Mouse (Mus musculus): ENCODE results near the gene Fmn2. TPM values are rescaled to one million over a fixed set of nuclear protein-coding genes. Genes with fewer than 3 reads are reported as not detected.

Gene Fmn2
- polyA plus RNA-seq, 1 experiment, result not detected

GRCm38 (mm10) chr1:174759354-174759753, 257.7 kb downstream of the Fmn2 start:
- H3K4me3 ChIP-seq (ENCODE audit: insufficient read depth, low read depth, low read length), result no peak overlapping the region
- no peaks in the 10 kb centered on the region for H3K4me1 ChIP-seq (ENCODE audit: control insufficient read depth, insufficient read depth, insufficient read length, low read length)
- no peak overlapping the region for H3K27ac ChIP-seq (replicated peaks; ENCODE audit: low read depth, low read length)

- Histone ChIP-seq H3K27ac (replicated peaks; ENCODE audit: low read depth, low read length) (no peak overlapping the region), H3K4me1 (ENCODE audit: control insufficient read depth, insufficient read depth, insufficient read length, low read length) (no peaks in the 10 kb centered on the region), H3K4me3 (ENCODE audit: insufficient read depth, low read depth, low read length) (no peak overlapping the region)
These were observed 264.1 kb downstream of the Fmn2 start for GRCm38 (mm10) chr1:174765757-174766156.

DNA sequence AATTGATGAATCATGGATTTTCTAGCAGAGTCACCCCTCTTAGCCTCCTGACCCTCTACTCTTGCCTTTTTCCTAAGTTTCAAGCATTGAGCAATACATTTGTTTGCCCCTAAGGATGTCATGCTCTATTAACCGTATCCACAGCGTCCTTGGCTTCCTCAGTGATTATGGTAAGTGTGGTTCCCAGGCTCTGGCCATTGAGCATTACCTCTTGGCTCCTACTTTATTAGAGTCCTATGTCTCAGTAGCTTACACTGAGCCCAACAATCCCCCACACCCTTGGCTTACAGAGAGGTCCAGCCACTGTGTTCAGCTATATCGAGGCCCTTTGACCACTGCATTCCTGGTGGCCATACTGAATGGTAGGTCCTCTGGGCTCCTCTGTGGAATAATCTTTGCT, 265.2 kb downstream of the Fmn2 start:
- no peak overlapping the region for H3K27ac ChIP-seq (replicated peaks; ENCODE audit: low read depth, low read length)
- no peak overlapping the region for H3K4me3 ChIP-seq (ENCODE audit: insufficient read depth, low read depth, low read length)
- no peaks in the 10 kb centered on the region for H3K4me1 ChIP-seq (ENCODE audit: control insufficient read depth, insufficient read depth, insufficient read length, low read length)

- no peak overlapping the region for H3K27ac ChIP-seq (replicated peaks; ENCODE audit: low read depth, low read length)
- no peaks in the 10 kb centered on the region for H3K4me1 ChIP-seq (ENCODE audit: control insufficient read depth, insufficient read depth, insufficient read length, low read length)
- H3K4me3 ChIP-seq (ENCODE audit: insufficient read depth, low read depth, low read length), result no peak overlapping the region
These were observed 270.3 kb downstream of the Fmn2 start for GRCm38 (mm10) chr1:174771871-174772281.

- Histone ChIP-seq H3K27ac (replicated peaks; ENCODE audit: low read depth, low read length) (no peak overlapping the region), H3K4me3 (ENCODE audit: insufficient read depth, low read depth, low read length) (no peak overlapping the region), H3K4me1 (ENCODE audit: control insufficient read depth, insufficient read depth, insufficient read length, low read length) (no peaks in the 10 kb centered on the region)
These were observed 279.4 kb downstream of the Fmn2 start for GRCm38 (mm10) chr1:174781037-174781436.

DNA sequence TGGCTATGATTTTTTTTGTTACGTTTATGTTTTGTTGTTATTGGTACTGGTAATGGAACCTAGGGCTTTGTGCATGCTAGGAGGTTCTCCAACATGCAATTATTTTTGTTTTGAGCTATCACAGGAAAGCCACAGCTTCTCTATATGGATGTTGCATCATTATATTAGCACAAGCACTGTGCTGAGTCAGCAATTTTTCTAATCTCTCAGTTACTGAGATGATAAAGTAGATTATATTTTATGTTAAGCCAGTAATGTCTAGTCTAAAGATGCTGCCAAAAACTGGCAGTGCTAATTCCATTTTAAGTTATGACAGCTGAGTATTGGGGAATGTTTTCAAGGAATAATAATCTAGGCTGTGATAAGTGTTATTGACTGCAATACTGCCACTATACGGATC, 287.0 kb downstream of the Fmn2 start:
- no peaks in the 10 kb centered on the region for H3K4me1 ChIP-seq (ENCODE audit: control insufficient read depth, insufficient read depth, insufficient read length, low read length)

GRCm38 (mm10) chr1:174811846-174812245, 310.2 kb downstream of the Fmn2 start:
- Histone ChIP-seq H3K4me3 (ENCODE audit: insufficient read depth, low read depth, low read length) (no peak overlapping the region), H3K27ac (replicated peaks; ENCODE audit: low read depth, low read length) (no peak overlapping the region), H3K4me1 (ENCODE audit: control insufficient read depth, insufficient read depth, insufficient read length, low read length) (no peaks in the 10 kb centered on the region)

More for the DNA sequence above, 287.0 kb downstream of the Fmn2 start:
- no peak overlapping the region for H3K4me3 ChIP-seq (ENCODE audit: insufficient read depth, low read depth, low read length)
- H3K27ac ChIP-seq (replicated peaks; ENCODE audit: low read depth, low read length), result no peak overlapping the region

- Histone ChIP-seq H3K4me1 (ENCODE audit: control insufficient read depth, insufficient read depth, insufficient read length, low read length) (no peaks in the 10 kb centered on the region), H3K4me3 (ENCODE audit: insufficient read depth, low read depth, low read length) (no peak overlapping the region), H3K27ac (replicated peaks; ENCODE audit: low read depth, low read length) (no peak overlapping the region)
These were observed 324.9 kb downstream of the Fmn2 start for GRCm38 (mm10) chr1:174826562-174826961.

DNA sequence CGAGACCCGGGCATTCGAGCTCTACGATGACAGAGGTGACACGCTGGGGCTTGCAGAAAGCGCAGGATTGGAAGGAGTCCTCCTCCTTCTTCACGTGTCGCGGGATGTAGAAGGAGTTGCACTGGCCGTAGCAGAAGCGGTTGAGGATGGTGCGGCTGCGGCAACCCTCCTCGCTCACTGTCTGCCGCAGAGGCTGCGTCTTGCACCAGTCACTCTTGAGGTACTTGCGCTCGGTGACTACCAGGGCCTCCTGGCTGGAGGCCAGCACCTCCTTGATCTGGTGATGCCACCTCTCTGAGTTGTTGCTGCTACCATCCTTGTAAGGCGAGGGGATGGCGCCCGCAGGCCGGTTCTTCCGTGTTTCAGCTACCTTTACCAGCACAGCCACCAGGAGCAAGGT, 335.2 kb downstream of the Fmn2 start:
- H3K4me1 ChIP-seq (ENCODE audit: control insufficient read depth, insufficient read depth, insufficient read length, low read length), result no peaks in the 10 kb centered on the region
- H3K4me3 ChIP-seq (ENCODE audit: insufficient read depth, low read depth, low read length), result no peak overlapping the region

DNA sequence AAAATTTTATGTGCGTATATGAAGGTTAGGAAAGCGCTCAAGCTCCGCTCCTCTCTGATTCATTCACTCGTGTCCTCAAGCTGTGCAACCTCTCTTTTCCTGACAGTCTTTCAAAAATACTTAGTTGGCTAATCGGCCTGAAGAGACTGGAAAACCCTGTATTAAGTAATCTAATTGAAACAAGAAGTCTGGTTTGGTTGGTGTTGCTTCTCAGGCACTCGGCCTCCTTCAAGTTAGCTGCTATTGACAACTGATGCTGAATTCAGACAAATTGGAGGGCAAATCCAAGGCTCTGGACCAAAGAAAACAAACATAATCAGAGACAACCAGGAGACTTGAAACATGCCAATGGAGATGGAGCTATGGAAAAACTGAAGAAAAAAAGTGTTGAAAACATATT, 343.2 kb downstream of the Fmn2 start:
- H3K27ac ChIP-seq (replicated peaks; ENCODE audit: low read depth, low read length), result no peak overlapping the region
- H3K4me1 ChIP-seq (ENCODE audit: control insufficient read depth, insufficient read depth, insufficient read length, low read length), result no peaks in the 10 kb centered on the region
- H3K4me3 ChIP-seq (ENCODE audit: insufficient read depth, low read depth, low read length), result no peak overlapping the region

More for the DNA sequence above, 335.2 kb downstream of the Fmn2 start:
- no peak overlapping the region for H3K27ac ChIP-seq (replicated peaks; ENCODE audit: low read depth, low read length)

- Histone ChIP-seq H3K4me1 (ENCODE audit: control insufficient read depth, insufficient read depth, insufficient read length, low read length) (no peaks in the 10 kb centered on the region), H3K4me3 (ENCODE audit: insufficient read depth, low read depth, low read length) (no peak overlapping the region), H3K27ac (replicated peaks; ENCODE audit: low read depth, low read length) (no peak overlapping the region)
These were observed 354.6 kb downstream of the Fmn2 start for GRCm38 (mm10) chr1:174856188-174856587.

- Histone ChIP-seq H3K27ac (replicated peaks; ENCODE audit: low read depth, low read length) (no peak overlapping the region), H3K4me1 (ENCODE audit: control insufficient read depth, insufficient read depth, insufficient read length, low read length) (no peaks in the 10 kb centered on the region), H3K4me3 (ENCODE audit: insufficient read depth, low read depth, low read length) (no peak overlapping the region)
These were observed 358.9 kb downstream of the Fmn2 start for GRCm38 (mm10) chr1:174860407-174861118.

Other genes with a start within 250 kb of the Fmn2 start
- not detected in 2 replicates for gene Olfr419, start 249.8 kb upstream of the Fmn2 start, polyA plus RNA-seq (2012; ENCODE audit: insufficient read depth, insufficient read length, missing spikeins)
- gene Mptx1, start 171.3 kb upstream of the Fmn2 start, polyA plus RNA-seq (2012; ENCODE audit: insufficient read depth, insufficient read length, missing spikeins), result not detected in 2 replicates
- not detected in 2 replicates for gene Olfr417, start 136.7 kb upstream of the Fmn2 start, polyA plus RNA-seq (2012; ENCODE audit: insufficient read depth, insufficient read length, missing spikeins)
- not detected in 2 replicates for gene Olfr248, start 110.8 kb upstream of the Fmn2 start, polyA plus RNA-seq (2012; ENCODE audit: insufficient read depth, insufficient read length, missing spikeins)
- not detected in 2 replicates for gene Olfr414, start 77.8 kb upstream of the Fmn2 start, polyA plus RNA-seq (2012; ENCODE audit: insufficient read depth, insufficient read length, missing spikeins)
- gene Olfr220, start 59.7 kb upstream of the Fmn2 start, polyA plus RNA-seq (2012; ENCODE audit: insufficient read depth, insufficient read length, missing spikeins), result not detected in 2 replicates